ENCODE assay signal across 8 mouse cellular contexts in genomic region chr2:4389330-4389729, GRCm38 (mm10).
DNase-seq lines count a peak whose midpoint lies in the region; ATAC-seq and TF ChIP-seq lines count a peak whose summit lies in the region.
"Had no signal": no experiment of that assay in that cellular context is flagged by ENCODE, and none has a peak within 500 bp of the region (broad histone marks: within the 10 kb centered on the region; RNA-seq: fewer than 3 reads in every experiment).

No protein-coding gene starts in this region.

- 26% methylated on average over 6 of the region's 6 CpGs for WGBS in heart, embryonic 16.5 days
- 19% methylated on average over 6 of the region's 6 CpGs for WGBS in liver, embryonic 16.5 days (ENCODE audit: insufficient replicate concordance)

- H3K4me1 ChIP-seq in heart, embryonic 16.5 days (ENCODE audit: control insufficient read depth, insufficient read depth, low read length): peaks cover 13% of the 10 kb centered on the region
- H3K4me1 ChIP-seq in liver, embryonic 16.5 days (ENCODE audit: control insufficient read depth, low read depth, low read length): no peaks in the 10 kb centered on the region

- H3K4me2 ChIP-seq in heart, embryonic 16.5 days (ENCODE audit: low read depth, low read length): peak overlapping the region; percentile 68
- peak overlapping the region; percentile 25 for H3K4me2 ChIP-seq in liver, embryonic 16.5 days (ENCODE audit: low read depth, low read length)

- H3K36me3 ChIP-seq in heart, embryonic 16.5 days (ENCODE audit: control insufficient read depth, insufficient read depth): no peaks in the 10 kb centered on the region
- no peaks in the 10 kb centered on the region for H3K36me3 ChIP-seq in liver, embryonic 16.5 days (ENCODE audit: control insufficient read depth, insufficient read depth)

- H3K9ac ChIP-seq in heart, embryonic 16.5 days (ENCODE audit: low read length): peak overlapping the region; percentile 69
- H3K9ac ChIP-seq in liver, embryonic 16.5 days (ENCODE audit: low read depth, low read length): no peak overlapping the region

- no peak for DNase-seq in layer of hippocampus, adult 2 months (ENCODE audit: low spot score in 2 of 2)
- DNase-seq in layer of hippocampus, postnatal 36 days: no peak
- DNase-seq in ovary, postnatal 36 days (ENCODE audit: low spot score): no peak
- DNase-seq in ovary, adult 18-20 months (ENCODE audit: low spot score): no peak
- DNase-seq: gastrocnemius, postnatal 36 days had no signal

- no peaks in the 10 kb centered on the region for H3K27me3 ChIP-seq in heart, embryonic 16.5 days (ENCODE audit: control insufficient read depth, insufficient read depth, low read length)
- H3K27me3 ChIP-seq in liver, embryonic 16.5 days (ENCODE audit: control insufficient read depth, insufficient read depth, low read depth, low read length): no peaks in the 10 kb centered on the region

- ATAC-seq in common myeloid progenitor, adult 5-6 weeks (replicated peaks; ENCODE audit: low read depth, poor library complexity, severe bottlenecking): peak; percentile 57
- peak; percentile 49; the same call in 1 of the 2 replicates for ATAC-seq in heart, embryonic 16.5 days (replicated peaks; ENCODE audit: extremely low read depth, insufficient read depth, low FRiP score)
- no peak for ATAC-seq in liver, embryonic 16.5 days (ENCODE audit: low read depth)

- peak overlapping the region; percentile 18; the same call in 1 of the 2 replicates for H3K4me3 ChIP-seq in layer of hippocampus, adult 2 months
- H3K4me3 ChIP-seq in heart, embryonic 16.5 days (ENCODE audit: low read length): peak overlapping the region; percentile 46
- H3K4me3 ChIP-seq in liver, embryonic 16.5 days (ENCODE audit: low read depth, low read length): 0 out of 2 replicates have a peak overlapping the region, but pooled peaks have one; percentile 0

- H3K9me3 ChIP-seq in heart, embryonic 16.5 days (replicated peaks; ENCODE audit: control insufficient read depth, low read length): no peaks in the 10 kb centered on the region; the same call in 1 of the 2 replicates
- no peaks in the 10 kb centered on the region for H3K9me3 ChIP-seq in liver, embryonic 16.5 days (replicated peaks; ENCODE audit: control insufficient read depth, low read length)

- no peak overlapping the region for H3K27ac ChIP-seq in layer of hippocampus, adult 2 months
- peak overlapping the region; percentile 34; the same call in 1 of the 2 replicates for H3K27ac ChIP-seq in heart, embryonic 16.5 days (ENCODE audit: low read length)
- no peak overlapping the region for H3K27ac ChIP-seq in liver, embryonic 16.5 days (ENCODE audit: low read length)

- no peak for TF ChIP-seq CTCF in layer of hippocampus, adult 2 months (conservative IDR thresholded peaks at IDR 0.05)
